Mouse (Mus musculus) midbrain, postnatal 0 days (tissue): ENCODE measurements around the gene Artn. TPM values are rescaled to one million over a fixed set of nuclear protein-coding genes. Genes with fewer than 3 reads are reported as not detected.

Experiments used
- ATAC-seq: fragments of 200-750 bp; cut with Nextera tagmentation; 2 replicates; pipeline ENCODE4 v1.8.0; 2017; ENCODE audit warnings: moderate number of reproducible peaks, mild to moderate bottlenecking, moderate TSS enrichment, moderate library complexity; ENCODE audit not compliant: low FRiP score
- DNase-seq: peaks from one replicate; pipeline ENCODE4 v3.0.0-alpha.2; 2015; ENCODE audit warnings: low spot score
- H3K27ac ChIP-seq: fragments of 300-500 bp; sonication (generic); 2 replicates; pipeline ENCODE4 v1.5.1; 2014; ENCODE audit warnings: low read depth, mild to moderate bottlenecking, low read length, mixed read lengths
- H3K27me3 ChIP-seq: fragments of 300-500 bp; sonication (generic); 2 replicates; pipeline ENCODE4 v1.6.1; 2014; ENCODE audit warnings: low read length, control low read depth, mixed read lengths; ENCODE audit not compliant: insufficient read depth
- H3K36me3 ChIP-seq: fragments of 300-500 bp; sonication (generic); 2 replicates; pipeline ENCODE4 v1.6.1; 2014; ENCODE audit warnings: low read length, control low read depth, mixed read lengths; ENCODE audit not compliant: insufficient read depth
- H3K4me1 ChIP-seq: fragments of 300-500 bp; sonication (generic); 2 replicates; pipeline ENCODE4 v1.6.1; 2014; ENCODE audit warnings: mild to moderate bottlenecking, control low read depth, antibody characterized with exemption, low read length, mixed read lengths; ENCODE audit not compliant: insufficient read depth
- H3K4me2 ChIP-seq: fragments of 300-500 bp; sonication (generic); 2 replicates; pipeline ENCODE4 v1.6.1; 2014; ENCODE audit warnings: low read depth, mild to moderate bottlenecking, low read length, mixed read lengths; ENCODE audit not compliant: poor library complexity, severe bottlenecking
- H3K4me3 ChIP-seq: fragments of 300-500 bp; sonication (generic); 2 replicates; pipeline ENCODE4 v1.5.1; 2014; ENCODE audit warnings: low read depth, mild to moderate bottlenecking, low read length, moderate library complexity
- H3K9ac ChIP-seq: fragments of 300-500 bp; sonication (generic); replicated peaks from 2 replicates; pipeline ENCODE4 v1.6.1; 2014; ENCODE audit warnings: mild to moderate bottlenecking, low read length, moderate library complexity, mixed read lengths; ENCODE audit not compliant: poor library complexity, severe bottlenecking
- H3K9me3 ChIP-seq: fragments of 300-500 bp; sonication (generic); 2 replicates; pipeline ENCODE4 v1.6.1; 2016; ENCODE audit warnings: low read length, control low read depth
- CTCF ChIP-seq: IDR thresholded peaks from 2 replicates; pipeline ENCODE4 v1.5.1; 2016; ENCODE audit warnings: antibody characterized with exemption, mild to moderate bottlenecking
- WGBS: fragments of 180-500 bp; shearing (Covaris S2); extraction: QIAGEN DNeasy Blood & Tissue Kit; methylation state at CpG from one replicate; pipeline ENCODE4 v1.1.7; 2014; 5-methylcytosine and 5-hydroxymethylcytosine counted together
- polyA plus RNA-seq: library from polyadenylated mRNA; unstranded; fragments of >200 nt; fragmentation: Nextera tagmentation; extraction: Ambion mirVana; gene quantifications from 2 replicates; pipeline ENCODE4 v1.2.1, GENCODE M21; 2015
- total RNA-seq: library from RNA; depleted of rRNA; stranded (reverse); fragments of >200 nt; gene quantifications from 2 replicates; pipeline ENCODE4 v1.2.3, GENCODE M21; 2014; rRNA removed

The Artn gene
- total and polyA plus RNA-seq, 2 experiments from 2014 or later: 0.48 to 2.0 TPM

GRCm38 (mm10) chr4:117878703-117879102 lies 50.9 kb downstream of the Artn start:
- no peak overlapping the region for H3K4me2 ChIP-seq
- no peak for DNase-seq
- no peak for ATAC-seq
- no peaks in the 10 kb centered on the region for H3K27me3 ChIP-seq
- H3K4me3 ChIP-seq: no peak overlapping the region
- peaks cover 41% of the 10 kb centered on the region for H3K36me3 ChIP-seq
- no peak overlapping the region for H3K9ac ChIP-seq
- H3K9me3 ChIP-seq: no peaks in the 10 kb centered on the region
- no peak for TF ChIP-seq CTCF
- H3K27ac ChIP-seq: no peak overlapping the region
- H3K4me1 ChIP-seq: peaks cover 5% of the 10 kb centered on the region
- WGBS: 74% methylated on average over 5 of the region's 5 CpGs

DNA sequence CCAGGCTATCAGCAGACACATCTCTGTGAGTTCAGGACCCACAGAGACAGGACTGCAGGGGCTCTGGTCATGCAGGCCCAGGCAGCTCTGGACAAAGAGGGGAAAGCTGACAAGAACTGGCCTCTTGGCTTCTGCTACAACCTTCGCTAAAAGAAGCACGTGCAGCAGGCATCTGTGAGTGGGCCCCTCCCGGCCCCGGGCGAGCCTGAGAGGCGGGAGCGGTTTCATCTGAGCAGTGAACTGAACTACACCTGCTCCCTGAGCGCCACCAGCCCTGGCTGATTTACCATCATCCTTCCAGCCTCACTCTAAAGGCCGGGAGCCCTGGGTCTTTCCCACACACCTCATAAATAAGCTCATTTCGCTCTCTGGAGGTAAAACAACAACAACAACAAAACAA lies 51.3 kb downstream of the Artn start:
- Histone ChIP-seq H3K27ac (no peak overlapping the region), H3K9ac (no peak overlapping the region), H3K4me1 (peaks cover 5% of the 10 kb centered on the region; the same call in 1 of the 2 replicates), H3K9me3 (no peaks in the 10 kb centered on the region), H3K27me3 (no peaks in the 10 kb centered on the region), H3K4me2 (no peak overlapping the region), H3K4me3 (no peak overlapping the region), H3K36me3 (peaks cover 45% of the 10 kb centered on the region)
- 72% methylated on average over 10 of the region's 10 CpGs for WGBS
- ATAC-seq: no peak
- DNase-seq: no peak
- TF ChIP-seq CTCF: no peak

Other genes with a start within 250 kb of the Artn start
- gene Dmap1, start 247.5 kb downstream of the Artn start, total RNA-seq: 62.6 and 69.5 TPM in 2 replicates
- 89.7 and 95.1 TPM in 2 replicates for gene Dmap1, start 247.5 kb downstream of the Artn start, polyA plus RNA-seq
- not detected in 2 replicates for gene Gm12845, start 205.4 kb downstream of the Artn start, total RNA-seq
- gene Gm12845, start 205.4 kb downstream of the Artn start, polyA plus RNA-seq: not detected in 2 replicates
- gene Klf17, start 164.1 kb downstream of the Artn start, total RNA-seq: not detected in 2 replicates
- not detected in 2 replicates for gene Klf17, start 164.1 kb downstream of the Artn start, polyA plus RNA-seq
- 71.2 and 105 TPM in 2 replicates for gene Slc6a9, start 95.3 kb downstream of the Artn start, total RNA-seq
- gene Slc6a9, start 95.3 kb downstream of the Artn start, polyA plus RNA-seq: 58.7 and 70.5 TPM in 2 replicates
- gene Ccdc24, start 57.2 kb downstream of the Artn start, total RNA-seq: 2.0 and 9.0 TPM in 2 replicates
- 1.2 and 1.4 TPM in 2 replicates for gene Ccdc24, start 57.2 kb downstream of the Artn start, polyA plus RNA-seq
- 238 and 337 TPM in 2 replicates for gene B4galt2, start 46.3 kb downstream of the Artn start, total RNA-seq
- gene B4galt2, start 46.3 kb downstream of the Artn start, polyA plus RNA-seq: 86.8 and 92.9 TPM in 2 replicates
- gene Atp6v0b, start 42.4 kb downstream of the Artn start, total RNA-seq: 607 and 625 TPM in 2 replicates
- 667 and 754 TPM in 2 replicates for gene Atp6v0b, start 42.4 kb downstream of the Artn start, polyA plus RNA-seq
- gene Dph2, start 37.7 kb downstream of the Artn start, total RNA-seq: 13.8 and 23.3 TPM in 2 replicates
- gene Dph2, start 37.7 kb downstream of the Artn start, polyA plus RNA-seq: 13.3 and 15.9 TPM in 2 replicates
- 30.8 and 39.9 TPM in 2 replicates for gene Ipo13, start 14.8 kb downstream of the Artn start, total RNA-seq
- 46.0 and 52.4 TPM in 2 replicates for gene Ipo13, start 14.8 kb downstream of the Artn start, polyA plus RNA-seq
- 41.9 and 46.3 TPM in 2 replicates for gene St3gal3, start 205.2 kb upstream of the Artn start, total RNA-seq
- gene St3gal3, start 205.2 kb upstream of the Artn start, polyA plus RNA-seq: 10.6 and 10.7 TPM in 2 replicates